In genomic region chr2:164438257-164438656, GRCm38 (mm10) we compare ENCODE assay signal across 16 mouse cellular contexts. TPM values are rescaled to one million over a fixed set of nuclear protein-coding genes. Genes with fewer than 3 reads are reported as not detected.
DNase-seq lines count a peak whose midpoint lies in the region; ATAC-seq lines count a peak whose summit lies in the region.
"Had no signal": no experiment of that assay in that cellular context is flagged by ENCODE, and none has a peak within 500 bp of the region (broad histone marks: within the 10 kb centered on the region; RNA-seq: fewer than 3 reads in every experiment).

No protein-coding gene starts in this region.

- no peaks in the 10 kb centered on the region for H3K27me3 ChIP-seq in lung, embryonic 15.5 days
- H3K27me3 ChIP-seq in liver, embryonic 13.5 days: peaks cover 45% of the 10 kb centered on the region
- H3K27me3 ChIP-seq in stomach, embryonic 16.5 days (ENCODE audit: control insufficient read depth, insufficient read depth, low read length): no peaks in the 10 kb centered on the region
- H3K27me3 ChIP-seq: Patski had no signal

- H3K4me1 ChIP-seq in lung, embryonic 15.5 days: peaks cover 89% of the 10 kb centered on the region
- peaks cover 40% of the 10 kb centered on the region for H3K4me1 ChIP-seq in liver, embryonic 13.5 days (replicated peaks)
- peaks cover 75% of the 10 kb centered on the region for H3K4me1 ChIP-seq in stomach, embryonic 16.5 days (ENCODE audit: control insufficient read depth, insufficient read depth, low read length)

- 0 out of 2 replicates have a peak overlapping the region, but pooled peaks have one; percentile 1 for H3K4me3 ChIP-seq in lung, embryonic 15.5 days
- H3K4me3 ChIP-seq in liver, embryonic 13.5 days (replicated peaks): no peak overlapping the region
- no peak overlapping the region; the same call in 1 of the 2 replicates for H3K4me3 ChIP-seq in stomach, embryonic 16.5 days (replicated peaks; ENCODE audit: low read length)
- H3K4me3 ChIP-seq: heart, embryonic 15.5 days; hindbrain, embryonic 15.5 days; midbrain, embryonic 13.5 days had no signal

- no peaks in the 10 kb centered on the region for H3K36me3 ChIP-seq in lung, embryonic 15.5 days
- H3K36me3 ChIP-seq in liver, embryonic 13.5 days: no peaks in the 10 kb centered on the region
- H3K36me3 ChIP-seq in stomach, embryonic 16.5 days (ENCODE audit: control insufficient read depth, insufficient read depth, low read length): no peaks in the 10 kb centered on the region
- H3K36me3 ChIP-seq: heart, embryonic 15.5 days; hindbrain, embryonic 15.5 days; midbrain, embryonic 13.5 days had no signal

- H3K27ac ChIP-seq in lung, embryonic 15.5 days: 0 out of 2 replicates have a peak overlapping the region, but pooled peaks have one; percentile 22
- no peak overlapping the region; the same call in 1 of the 2 replicates for H3K27ac ChIP-seq in liver, embryonic 13.5 days
- peak overlapping the region; percentile 91 for H3K27ac ChIP-seq in stomach, embryonic 16.5 days (ENCODE audit: low read length)
- H3K27ac ChIP-seq: heart, embryonic 15.5 days; hindbrain, embryonic 15.5 days; midbrain, embryonic 13.5 days had no signal

- H3K9me3 ChIP-seq in lung, embryonic 15.5 days: no peaks in the 10 kb centered on the region
- H3K9me3 ChIP-seq in liver, embryonic 13.5 days (replicated peaks): no peaks in the 10 kb centered on the region
- no peaks in the 10 kb centered on the region for H3K9me3 ChIP-seq in stomach, embryonic 16.5 days (replicated peaks; ENCODE audit: control insufficient read depth, low read length)
- H3K9me3 ChIP-seq: heart, embryonic 15.5 days; hindbrain, embryonic 15.5 days; midbrain, embryonic 13.5 days had no signal

- 35% methylated on average over 8 of the region's 8 CpGs for WGBS in lung, embryonic 15.5 days
- 35% methylated on average over 8 of the region's 8 CpGs for WGBS in liver, embryonic 13.5 days (ENCODE audit: insufficient replicate concordance)
- 39% methylated on average over 8 of the region's 8 CpGs for WGBS in stomach, embryonic 16.5 days

- peak overlapping the region; percentile 26; the same call in 1 of the 2 replicates for H3K4me2 ChIP-seq in lung, embryonic 15.5 days
- peak overlapping the region; percentile 45 for H3K4me2 ChIP-seq in liver, embryonic 13.5 days
- peak overlapping the region; percentile 60; the same call in 1 of the 2 replicates for H3K4me2 ChIP-seq in stomach, embryonic 16.5 days (ENCODE audit: low read depth, low read length)
- H3K4me2 ChIP-seq: hindbrain, embryonic 15.5 days; midbrain, embryonic 13.5 days had no signal

- ATAC-seq in lung, embryonic 15.5 days (ENCODE audit: borderline replicate concordance, extremely low read depth, low FRiP score, low TSS enrichment): no peak
- ATAC-seq in liver, embryonic 13.5 days (ENCODE audit: low read depth): peak; percentile 36
- peak; percentile 41 for ATAC-seq in stomach, embryonic 16.5 days (ENCODE audit: insufficient read depth, low FRiP score)
- no peak for ATAC-seq in frontal cortex, adult (ENCODE audit: low TSS enrichment)
- ATAC-seq: forebrain, embryonic 16.5 days; midbrain, embryonic 13.5 days had no signal

- no peak overlapping the region for H3K9ac ChIP-seq in lung, embryonic 15.5 days
- no peak overlapping the region for H3K9ac ChIP-seq in liver, embryonic 13.5 days
- no peak overlapping the region for H3K9ac ChIP-seq in stomach, embryonic 16.5 days (ENCODE audit: low read length)
- H3K9ac ChIP-seq: heart, embryonic 15.5 days; hindbrain, embryonic 15.5 days; midbrain, embryonic 13.5 days had no signal

- no peak for DNase-seq in lung, postnatal 10 days
- DNase-seq in kidney, adult 9 months: peak; percentile 49
- DNase-seq in liver, embryonic 13.5 days: no peak
- no peak for DNase-seq in cerebellum, adult 8-10 months
- DNase-seq: cerebellum, postnatal 36 days; gastrocnemius, postnatal 14 days; lung, postnatal 14 days had no signal

RNA-seq across cellular contexts. Expression of gene Sdc4, which starts 5.4 kb away (rescaled TPM):
- 161 and 178 TPM in 2 replicates for polyA plus RNA-seq in lung, embryonic 15.5 days (2015; fragmentation: Nextera tagmentation; extraction: Ambion mirVana)
- 33.6 and 37.0 TPM in 2 replicates for polyA plus RNA-seq in liver, embryonic 13.5 days (2015; fragmentation: Nextera tagmentation; extraction: Ambion mirVana)
- polyA plus RNA-seq in stomach, embryonic 16.5 days (2015; fragmentation: Nextera tagmentation; extraction: Ambion mirVana): 150 and 173 TPM in 2 replicates

RNA-seq across cellular contexts. Expression of gene Sys1, which starts 18.5 kb away (rescaled TPM):
- 65.8 and 69.0 TPM in 2 replicates for polyA plus RNA-seq in lung, embryonic 15.5 days (2015; fragmentation: Nextera tagmentation; extraction: Ambion mirVana)
- polyA plus RNA-seq in liver, embryonic 13.5 days (2015; fragmentation: Nextera tagmentation; extraction: Ambion mirVana): 28.5 and 33.2 TPM in 2 replicates
- 48.1 and 49.4 TPM in 2 replicates for polyA plus RNA-seq in stomach, embryonic 16.5 days (2015; fragmentation: Nextera tagmentation; extraction: Ambion mirVana)

RNA-seq across cellular contexts. Expression of gene Gm20458, which starts 22.5 kb away (rescaled TPM):
- 17.1 and 17.6 TPM in 2 replicates for polyA plus RNA-seq in lung, embryonic 15.5 days (2015; fragmentation: Nextera tagmentation; extraction: Ambion mirVana)
- polyA plus RNA-seq in liver, embryonic 13.5 days (2015; fragmentation: Nextera tagmentation; extraction: Ambion mirVana): 5.3 and 5.7 TPM in 2 replicates
- polyA plus RNA-seq in stomach, embryonic 16.5 days (2015; fragmentation: Nextera tagmentation; extraction: Ambion mirVana): 17.2 and 19.2 TPM in 2 replicates

RNA-seq across cellular contexts. Expression of gene Matn4, which starts 33.3 kb away (rescaled TPM):
- 41.3 and 42.7 TPM in 2 replicates for polyA plus RNA-seq in lung, embryonic 15.5 days (2015; fragmentation: Nextera tagmentation; extraction: Ambion mirVana)
- 0.13 and 0.35 TPM in 2 replicates for polyA plus RNA-seq in liver, embryonic 13.5 days (2015; fragmentation: Nextera tagmentation; extraction: Ambion mirVana)
- 6.4 and 8.9 TPM in 2 replicates for polyA plus RNA-seq in stomach, embryonic 16.5 days (2015; fragmentation: Nextera tagmentation; extraction: Ambion mirVana)

RNA-seq across cellular contexts. Expression of gene Trp53tg5, which starts 35.3 kb away (rescaled TPM):
- not detected in 2 replicates for polyA plus RNA-seq in lung, embryonic 15.5 days (2015; fragmentation: Nextera tagmentation; extraction: Ambion mirVana)
- not detected in 2 replicates for polyA plus RNA-seq in liver, embryonic 13.5 days (2015; fragmentation: Nextera tagmentation; extraction: Ambion mirVana)
- polyA plus RNA-seq in stomach, embryonic 16.5 days (2015; fragmentation: Nextera tagmentation; extraction: Ambion mirVana): not detected in 2 replicates
- polyA plus RNA-seq: forebrain, embryonic 16.5 days; heart, embryonic 15.5 days; hindbrain, embryonic 15.5 days; midbrain, embryonic 13.5 days; neural tube, embryonic 11.5 days had no signal

Comparison
In these comparisons a context has a peak if more than half of its experiments do, and no peak if none do; other contexts are left out.
1. ATAC-seq: peak in liver, embryonic 13.5 days (single experiment) and stomach, embryonic 16.5 days (single experiment); none in lung, embryonic 15.5 days (single experiment) and frontal cortex, adult (single experiment).
2. Peak in every context shown above with its lines, with median percentiles within 50 percentile points of each other: H3K4me2 ChIP-seq.